Mouse (Mus musculus): Measurements from ENCODE around the gene Abcb11.
A peak's percentile ranks its signal among the peaks of the same experiment; 100 is the strongest.
"Not testable (repeated sequence)": the region's sequence is repeated elsewhere in the genome, so short reads cannot be mapped to it uniquely, and the experiment has no call there.

Gene Abcb11

GRCm38 (mm10) chr2:69342496-69343221, at the start of gene Abcb11:
Abcb11 (minus strand) TSS chr2:69342616.
- DNase-seq (ENCODE audit: low spot score in 2 of 2), result no peak

DNA sequence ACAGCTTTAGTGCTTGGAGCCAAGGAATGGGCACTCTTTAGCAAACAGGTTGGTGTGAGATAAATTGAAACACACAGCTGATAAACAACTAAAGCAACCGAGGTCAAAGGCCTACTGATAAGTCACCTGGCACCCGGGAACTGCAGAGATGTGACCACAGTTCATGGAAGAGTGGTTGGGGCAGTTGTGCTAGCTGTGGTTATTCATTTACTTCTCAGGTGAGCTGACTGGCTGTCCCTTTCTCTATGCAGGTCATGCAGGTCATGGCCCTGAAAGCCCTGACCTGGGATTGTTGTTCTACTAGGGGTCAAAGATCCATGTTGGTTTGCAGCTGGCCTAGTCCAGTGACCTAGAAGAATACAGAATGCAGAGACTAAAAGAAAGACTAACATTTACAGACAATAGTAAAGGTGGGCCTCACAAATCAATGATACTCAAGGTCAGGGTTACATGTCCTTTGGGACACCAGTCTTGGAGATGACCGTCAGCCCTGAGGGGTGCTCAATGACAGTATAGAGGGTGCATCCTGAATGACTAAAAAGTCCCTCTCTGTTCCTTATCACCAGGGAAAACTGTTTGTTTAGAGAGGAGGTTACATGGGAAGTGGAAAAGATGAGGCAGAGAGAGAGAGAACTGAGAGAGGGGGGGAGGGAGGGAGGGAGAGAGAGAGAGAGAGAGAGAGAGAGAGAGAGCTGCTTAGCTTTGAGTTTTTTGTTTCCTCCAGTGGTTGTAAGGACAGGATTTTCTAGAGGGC, 43.9 kb upstream of the Abcb11 start:
- DNase-seq (ENCODE audit: low spot score in 2 of 2), result no peak

- no peak for DNase-seq (ENCODE audit: low spot score in 2 of 2)
These were observed 40.4 kb upstream of the Abcb11 start for GRCm38 (mm10) chr2:69382838-69383237.

DNA sequence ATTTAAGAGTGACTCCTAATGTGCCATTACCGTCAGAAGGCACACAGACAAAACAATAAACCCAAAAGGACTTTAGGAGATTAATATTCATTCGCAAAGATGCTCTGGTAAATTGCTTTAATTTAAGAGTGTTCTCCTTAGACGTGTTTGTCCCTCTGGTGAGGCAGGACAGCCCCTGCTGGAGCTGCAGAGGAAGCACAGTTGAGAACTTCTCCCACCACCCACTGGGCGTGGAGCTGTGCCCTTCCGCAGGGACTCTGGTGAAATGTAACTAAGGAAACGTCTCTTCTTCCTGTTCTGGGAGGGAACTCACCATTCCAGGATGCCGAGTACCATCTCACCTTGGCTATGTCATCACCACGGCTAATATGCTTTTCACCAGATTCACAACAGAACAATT, 39.3 kb upstream of the Abcb11 start:
- no peak for DNase-seq (ENCODE audit: low spot score in 2 of 2)

- peak in 1 of 2 experiments; percentile 22 for DNase-seq (ENCODE audit: low spot score in 2 of 2)
These were observed 37.9 kb upstream of the Abcb11 start, which contains the start of gene Dhrs9 for GRCm38 (mm10) chr2:69380281-69380680. Dhrs9 (plus strand) TSS chr2:69380445.

DNA sequence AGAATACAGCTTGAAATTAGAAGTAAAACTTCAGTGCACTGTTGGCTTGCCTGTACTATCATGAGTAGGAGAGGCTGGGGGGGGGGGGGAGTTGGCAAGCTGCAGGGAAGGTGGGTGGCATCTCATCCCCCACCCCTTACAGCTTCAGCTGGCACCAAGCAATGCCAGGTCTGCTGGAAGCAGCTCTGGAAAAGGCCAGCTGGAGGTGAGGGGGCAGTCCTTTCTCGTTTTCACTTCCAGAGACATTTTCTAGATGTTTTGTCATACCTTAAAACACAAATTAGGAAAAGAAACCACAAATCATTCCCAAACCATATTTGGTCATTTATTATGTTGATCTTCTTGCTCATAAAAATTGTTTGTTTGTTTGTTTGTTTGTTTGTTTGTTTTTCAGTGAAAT, 37.4 kb upstream of the Abcb11 start:
- DNase-seq (ENCODE audit: low spot score in 2 of 2), result no peak

DNA sequence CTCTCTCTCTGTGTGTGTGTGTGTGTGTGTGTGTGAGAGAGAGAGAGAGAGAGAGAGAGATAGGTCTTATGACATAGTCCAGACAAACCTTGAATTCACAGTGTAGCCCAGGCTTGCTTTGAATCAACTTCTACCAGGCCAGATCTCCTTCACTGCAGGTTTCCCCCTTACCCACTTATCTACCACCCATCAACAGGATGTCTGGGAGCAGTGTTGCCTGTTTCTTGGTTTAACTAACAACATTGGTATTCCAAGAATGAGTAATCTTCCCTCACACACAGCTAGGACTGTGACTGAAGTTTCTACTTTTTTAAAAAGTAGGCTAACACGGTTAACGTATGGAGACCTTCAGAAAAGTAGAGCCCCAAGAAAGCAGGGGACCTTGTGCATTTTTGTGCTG, 34.4 kb upstream of the Abcb11 start:
- no peak for DNase-seq (ENCODE audit: low spot score in 2 of 2)

DNA sequence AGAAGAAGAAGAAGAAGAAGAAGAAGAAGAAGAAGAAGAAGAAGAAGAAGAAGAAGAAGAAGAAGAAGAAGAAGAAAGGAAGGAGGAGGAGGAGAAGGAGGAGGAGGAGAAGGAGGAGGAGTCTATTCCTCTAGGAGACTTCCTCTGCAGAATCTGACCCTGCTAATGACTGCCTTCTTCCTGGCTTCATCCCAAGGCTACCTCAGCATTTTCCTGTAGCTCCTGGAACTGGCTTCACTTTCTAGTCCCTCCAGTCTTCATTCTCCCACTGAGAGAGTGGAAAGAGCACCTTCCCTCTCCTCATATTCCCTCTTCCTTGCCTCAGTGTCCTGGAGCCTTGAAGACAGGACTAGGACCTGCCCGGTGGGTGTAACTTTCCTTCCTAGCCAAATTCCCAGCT, 22.9 kb upstream of the Abcb11 start:
- no peak for DNase-seq (ENCODE audit: low spot score in 2 of 2)

DNA sequence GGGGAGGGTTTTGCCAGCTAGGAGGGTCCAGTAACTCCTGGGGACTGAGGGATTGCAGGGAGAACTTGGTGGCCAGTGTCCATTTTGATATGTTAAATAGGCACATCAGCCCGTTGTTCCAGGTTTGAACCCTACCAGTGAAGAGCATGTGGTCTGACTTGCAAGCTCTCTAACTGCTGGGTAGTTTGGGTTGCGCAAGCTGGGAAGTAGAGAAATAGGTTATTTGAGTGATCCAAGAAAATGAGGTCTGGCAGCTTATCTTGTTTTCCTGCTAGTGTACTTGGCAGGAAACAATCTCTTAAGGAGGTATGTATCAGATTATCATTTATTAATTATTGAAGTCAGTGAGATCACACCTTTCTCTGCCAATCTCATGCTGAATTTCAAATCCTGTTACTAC, 22.4 kb upstream of the Abcb11 start:
- DNase-seq (ENCODE audit: low spot score in 2 of 2), result no peak

DNA sequence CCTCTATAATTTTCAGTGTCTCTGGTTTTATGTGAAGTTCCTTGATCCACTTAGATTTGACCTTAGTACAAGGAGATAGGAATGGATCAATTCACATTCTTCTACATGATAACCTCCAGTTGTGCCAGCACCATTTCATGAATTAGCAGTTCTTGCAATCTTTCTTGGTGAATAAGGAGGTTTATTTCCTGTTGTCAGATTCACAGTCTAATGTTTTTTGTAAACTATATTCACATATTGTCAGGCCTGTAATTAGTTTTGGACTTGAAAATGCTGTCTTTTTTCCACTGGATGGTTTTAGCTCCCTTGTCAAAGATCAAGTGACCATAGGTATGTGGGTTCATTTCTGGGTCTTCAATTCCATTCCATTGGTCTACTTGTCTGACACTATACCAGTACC, 13.0 kb upstream of the Abcb11 start:
- not testable (repeated sequence) for DNase-seq (ENCODE audit: low spot score in 2 of 2)

DNA sequence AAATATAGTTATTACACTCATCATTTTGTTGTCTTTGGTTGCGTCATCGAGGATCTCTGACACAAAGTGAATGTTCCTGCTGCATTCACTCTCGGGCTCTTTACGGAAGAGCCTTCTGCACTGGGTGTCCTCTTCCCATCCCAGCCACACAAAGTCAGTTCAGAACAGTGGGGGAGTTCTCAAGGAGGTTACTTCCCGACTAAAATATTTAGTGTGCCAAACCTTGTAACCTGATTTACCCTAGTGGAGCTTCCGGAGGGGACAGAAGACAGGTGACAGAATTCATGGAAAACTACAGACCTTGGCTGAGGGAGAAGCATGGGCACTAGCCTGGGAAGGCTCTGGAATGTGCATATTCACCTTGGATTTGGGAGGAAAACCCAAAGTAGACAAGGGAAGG, 910 bp downstream of the Abcb11 start:
- no peak for DNase-seq (ENCODE audit: low spot score in 2 of 2)

DNA sequence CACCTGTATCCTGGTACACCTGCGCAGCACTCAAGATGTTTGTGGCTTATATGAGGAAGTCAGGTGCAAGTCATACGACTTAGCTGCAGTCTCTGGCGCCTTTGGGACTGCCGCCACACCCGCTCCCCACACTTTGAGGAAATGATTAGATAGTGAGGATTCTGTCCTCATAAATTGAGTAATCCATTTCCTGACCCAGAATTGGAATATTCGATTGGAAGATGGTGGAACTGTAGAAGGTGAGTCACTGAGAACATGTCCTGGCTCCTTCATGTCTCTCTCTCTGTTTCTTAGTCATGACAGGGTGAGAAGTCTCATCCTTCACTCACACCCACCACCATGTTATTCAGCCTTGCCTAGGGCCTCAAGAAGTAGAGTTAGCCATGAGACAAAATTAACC, 10.9 kb downstream of the Abcb11 start:
- DNase-seq (ENCODE audit: low spot score in 2 of 2), result not testable (repeated sequence)

- DNase-seq (ENCODE audit: low spot score in 2 of 2), result no peak
These were observed 13.8 kb downstream of the Abcb11 start for GRCm38 (mm10) chr2:69328509-69329163.

GRCm38 (mm10) chr2:69324881-69325660, 17.3 kb downstream of the Abcb11 start:
- DNase-seq (ENCODE audit: low spot score in 2 of 2), result no peak

GRCm38 (mm10) chr2:69323018-69323417, 19.4 kb downstream of the Abcb11 start:
- no peak for DNase-seq (ENCODE audit: low spot score in 2 of 2)

DNA sequence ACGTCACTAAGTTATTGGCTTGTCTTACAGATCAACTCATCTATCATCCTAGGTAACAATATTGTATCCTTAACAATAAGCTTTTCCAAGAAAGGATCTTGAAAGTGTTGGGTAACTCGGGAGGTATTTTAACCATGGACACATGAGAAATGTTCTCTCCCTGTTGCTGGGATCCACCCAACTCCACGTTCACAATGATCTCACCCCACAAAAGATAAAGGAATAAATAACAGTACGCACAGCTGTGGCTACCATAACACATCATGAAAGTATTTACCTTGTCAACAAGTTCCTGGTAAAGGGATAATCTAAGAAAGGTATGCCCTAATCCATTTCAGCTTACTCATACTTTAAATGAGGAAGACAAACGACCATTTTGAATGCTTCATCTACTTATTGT, 21.0 kb downstream of the Abcb11 start:
- DNase-seq (ENCODE audit: low spot score in 2 of 2), result no peak

DNA sequence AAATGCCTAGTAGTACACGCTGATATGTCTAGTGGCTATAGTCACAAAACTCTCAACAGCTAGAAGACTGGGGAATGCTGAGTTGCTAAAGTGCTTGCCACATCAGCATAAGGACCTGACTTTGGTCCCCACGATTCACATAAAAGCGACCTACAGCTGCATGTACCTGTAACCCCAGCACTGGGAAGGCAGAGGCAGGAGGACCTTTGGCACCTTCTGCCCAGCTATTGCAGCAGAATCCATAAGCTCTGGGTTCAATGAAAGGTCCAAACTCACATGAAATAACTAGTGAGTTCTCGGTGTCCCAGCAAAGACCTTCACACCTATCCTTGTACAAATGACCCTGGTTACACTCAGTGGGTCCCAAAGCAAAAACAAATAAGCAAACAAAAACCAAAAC, 31.1 kb downstream of the Abcb11 start:
- no peak for DNase-seq (ENCODE audit: low spot score in 2 of 2)

DNA sequence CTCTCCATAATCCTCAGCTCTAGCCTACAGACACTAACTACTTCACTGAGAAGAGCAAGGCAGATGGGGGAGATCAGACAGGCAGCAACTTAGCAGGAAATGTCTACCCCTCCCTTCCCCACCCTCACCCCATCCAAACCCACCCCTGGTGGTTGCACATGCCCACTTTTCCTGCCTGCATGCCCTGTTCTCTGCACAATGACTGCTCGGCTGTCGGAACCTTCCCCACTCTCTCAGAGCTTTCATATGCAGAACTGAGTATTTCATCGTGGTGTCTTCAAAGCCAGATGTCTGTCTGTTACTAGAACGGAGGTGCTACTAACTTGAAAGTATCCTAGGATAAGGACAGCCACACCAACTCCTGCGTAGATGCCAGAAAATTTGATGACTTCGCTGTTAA, 34.3 kb downstream of the Abcb11 start:
- DNase-seq (ENCODE audit: low spot score in 2 of 2), result no peak

GRCm38 (mm10) chr2:69300568-69300967, 41.8 kb downstream of the Abcb11 start:
- DNase-seq (ENCODE audit: low spot score in 2 of 2), result not testable (repeated sequence)

DNA sequence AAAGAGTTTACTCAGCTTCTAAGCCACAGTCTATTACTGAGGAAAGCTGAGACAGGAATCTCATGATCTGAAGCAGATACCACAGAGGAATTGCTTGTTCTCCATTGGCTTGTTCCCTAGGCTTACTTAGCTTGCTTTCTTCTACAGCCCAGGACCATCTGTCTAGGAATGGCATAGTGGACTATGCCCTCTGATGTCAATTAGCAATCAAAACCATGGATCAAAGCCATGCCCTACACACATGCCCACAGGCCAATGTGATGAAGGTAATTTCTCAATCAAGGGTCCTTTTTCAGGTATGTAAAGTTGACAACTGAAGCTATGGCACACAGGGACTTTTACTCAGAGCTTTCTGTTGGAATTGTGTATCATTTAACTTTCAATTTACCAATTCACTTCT, 47.9 kb downstream of the Abcb11 start:
- no peak for DNase-seq (ENCODE audit: low spot score in 2 of 2)

GRCm38 (mm10) chr2:69288989-69289388, 53.4 kb downstream of the Abcb11 start:
- DNase-seq (ENCODE audit: low spot score in 2 of 2), result no peak

DNA sequence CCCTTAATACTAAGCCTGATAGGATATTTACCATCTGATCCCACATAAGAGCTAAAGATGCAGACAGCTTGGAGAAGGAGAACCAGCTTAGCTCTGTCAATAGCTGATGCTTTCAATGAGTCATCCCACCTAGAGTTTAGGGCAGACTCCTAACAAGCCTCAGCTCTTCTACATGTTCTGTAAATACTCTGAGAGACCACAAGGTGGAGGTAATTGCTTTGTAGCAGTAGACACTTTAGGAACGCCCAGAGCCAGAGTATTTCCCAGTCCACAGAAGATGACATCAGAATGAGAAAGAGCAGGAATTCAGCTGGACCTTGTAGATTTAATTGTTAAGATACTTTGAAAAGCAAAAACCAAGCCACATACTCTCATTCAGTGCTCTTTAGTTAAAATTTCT, 66.5 kb downstream of the Abcb11 start:
- no peak for DNase-seq (ENCODE audit: low spot score in 2 of 2)
